Mouse (Mus musculus) testis, adult 2 months (tissue): ENCODE measurements around the gene Zkscan2.

Experiments used
- CTCF ChIP-seq: fragments of 200-500 bp; IDR thresholded peaks from 2 replicates; pipeline ENCODE4 v1.5.1; 2012; ENCODE audit warnings: low read depth, mild to moderate bottlenecking, inconsistent platforms, low read length, moderate library complexity; ENCODE audit not compliant: control insufficient read depth, insufficient read depth, insufficient replicate concordance
- POLR2A ChIP-seq: fragments of 200-500 bp; IDR thresholded peaks from 2 replicates; pipeline ENCODE4 v1.6.1; 2012; ENCODE audit warnings: low read depth, mild to moderate bottlenecking, inconsistent platforms, low read length, moderate library complexity; ENCODE audit not compliant: control insufficient read depth

DNA sequence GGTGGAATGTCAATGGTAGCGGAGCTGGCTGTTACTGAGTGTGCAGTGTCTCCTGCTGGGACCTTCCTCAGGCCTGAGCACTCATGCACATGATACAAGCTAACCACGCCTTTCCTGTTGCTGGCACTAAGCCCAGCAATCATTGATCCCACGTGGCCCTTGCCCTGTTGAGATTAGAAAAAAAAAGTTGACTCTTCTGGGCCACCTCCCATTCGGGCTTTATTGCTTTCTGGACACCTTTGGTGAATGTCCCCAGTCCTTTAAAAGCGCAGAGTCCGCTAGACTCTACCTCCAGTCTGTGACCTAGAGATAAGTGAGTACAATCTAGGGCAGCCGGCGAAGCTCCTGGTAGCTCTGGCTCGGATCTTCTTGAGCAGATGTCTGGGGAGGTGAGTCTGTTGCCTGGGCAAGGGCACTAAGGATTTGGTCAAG lies 38.2 kb downstream of the Zkscan2 start, which contains the start of gene Aqp8:
- TF ChIP-seq POLR2A (no peak), CTCF (no peak)
